Mouse (Mus musculus) limb, embryonic 13.5 days (tissue): ENCODE measurements around the gene Bpifb1. TPM values are rescaled to one million over a fixed set of nuclear protein-coding genes. Genes with fewer than 3 reads are reported as not detected.

Source experiments
- ATAC-seq: fragments of 200-750 bp; cut with Nextera tagmentation; 2 replicates; pipeline ENCODE4 v1.8.0; 2017; ENCODE audit warnings: low read depth, moderate number of reproducible peaks, moderate TSS enrichment; ENCODE audit not compliant: low FRiP score
- H3K27ac ChIP-seq: fragments of 300-500 bp; sonication (generic); 2 replicates; pipeline ENCODE4 v1.5.1; 2015; ENCODE audit warnings: inconsistent platforms, mild to moderate bottlenecking, moderate library complexity
- H3K27me3 ChIP-seq: fragments of 300-500 bp; sonication (generic); 2 replicates; pipeline ENCODE4 v1.6.1; 2015; ENCODE audit warnings: mild to moderate bottlenecking, inconsistent platforms
- H3K36me3 ChIP-seq: fragments of 300-500 bp; sonication (generic); 2 replicates; pipeline ENCODE4 v1.6.1; 2015; ENCODE audit warnings: inconsistent platforms, mild to moderate bottlenecking, moderate library complexity
- H3K4me1 ChIP-seq: fragments of 300-500 bp; sonication (generic); 2 replicates; pipeline ENCODE4 v1.6.1; 2015; ENCODE audit warnings: inconsistent platforms
- H3K4me2 ChIP-seq: fragments of 300-500 bp; sonication (generic); replicated peaks from 2 replicates; pipeline ENCODE4 v1.6.1; 2015; ENCODE audit warnings: inconsistent platforms, mild to moderate bottlenecking, moderate library complexity
- H3K4me3 ChIP-seq: fragments of 300-500 bp; sonication (generic); 2 replicates; pipeline ENCODE4 v1.5.1; 2015; ENCODE audit warnings: moderate library complexity, mild to moderate bottlenecking, inconsistent platforms
- H3K9ac ChIP-seq: fragments of 300-500 bp; sonication (generic); 2 replicates; pipeline ENCODE4 v1.6.1; 2015; ENCODE audit warnings: mild to moderate bottlenecking, inconsistent platforms
- H3K9me3 ChIP-seq: fragments of 300-500 bp; sonication (generic); 2 replicates; pipeline ENCODE4 v1.6.1; 2016; ENCODE audit warnings: inconsistent platforms
- WGBS: fragments of 180-500 bp; shearing (Covaris S2); methylation state at CpG from one replicate; pipeline ENCODE4 v1.1.7; 2015; 5-methylcytosine and 5-hydroxymethylcytosine counted together
- polyA plus RNA-seq: library from polyadenylated mRNA; unstranded; fragments of >200 nt; fragmentation: Nextera tagmentation; extraction: Ambion mirVana; gene quantifications from 2 replicates; pipeline ENCODE4 v1.2.1, GENCODE M21; 2015

The Bpifb1 gene
- polyA plus RNA-seq, 1 experiment from 2014 or later, result not detected

GRCm38 (mm10) chr2:154185748-154186147, 4.9 kb upstream of the Bpifb1 start:
- H3K4me3 ChIP-seq, result no peak overlapping the region
- WGBS, result 83% methylated on average over 3 of the region's 3 CpGs
- H3K27ac ChIP-seq, result no peak overlapping the region
- H3K4me1 ChIP-seq, result no peaks in the 10 kb centered on the region
- H3K9me3 ChIP-seq, result no peaks in the 10 kb centered on the region
- no peaks in the 10 kb centered on the region for H3K36me3 ChIP-seq
- ATAC-seq, result no peak
- no peak overlapping the region for H3K4me2 ChIP-seq
- no peaks in the 10 kb centered on the region for H3K27me3 ChIP-seq
- H3K9ac ChIP-seq, result no peak overlapping the region

DNA sequence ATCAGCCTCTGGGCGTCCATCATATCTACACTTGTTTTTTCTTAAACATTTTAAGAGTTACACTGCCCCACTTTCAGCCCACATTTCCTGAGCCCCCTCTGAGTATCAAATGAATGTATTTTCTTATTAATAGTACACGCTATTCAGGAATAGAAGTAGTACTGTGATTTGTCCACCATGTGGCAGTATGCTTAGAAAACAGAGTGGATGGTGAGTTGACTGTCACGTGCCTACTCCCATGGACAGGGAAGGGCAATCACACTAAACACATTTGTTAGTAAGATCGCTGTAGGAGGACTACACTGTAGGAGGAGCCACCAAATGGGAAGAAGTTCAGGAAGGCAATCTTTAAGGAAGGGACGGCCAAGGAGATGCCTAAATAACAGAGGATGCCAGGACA, 3.1 kb upstream of the Bpifb1 start:
- no peaks in the 10 kb centered on the region for H3K27me3 ChIP-seq
- no peaks in the 10 kb centered on the region for H3K9me3 ChIP-seq
- no peak overlapping the region for H3K9ac ChIP-seq
- H3K4me3 ChIP-seq, result no peak overlapping the region
- no peaks in the 10 kb centered on the region for H3K36me3 ChIP-seq
- ATAC-seq, result no peak
- H3K27ac ChIP-seq, result no peak overlapping the region
- WGBS, result 34% methylated on average over 5 of the region's 5 CpGs
- H3K4me1 ChIP-seq, result no peaks in the 10 kb centered on the region
- no peak overlapping the region for H3K4me2 ChIP-seq

- no peak overlapping the region for H3K4me2 ChIP-seq
- no peaks in the 10 kb centered on the region for H3K36me3 ChIP-seq
- H3K9ac ChIP-seq, result no peak overlapping the region
- no peak for ATAC-seq
- no peaks in the 10 kb centered on the region for H3K27me3 ChIP-seq
- H3K4me3 ChIP-seq, result no peak overlapping the region
- H3K27ac ChIP-seq, result no peak overlapping the region
- WGBS, result 69% methylated on average over 7 of the region's 7 CpGs
- H3K9me3 ChIP-seq, result no peaks in the 10 kb centered on the region
- H3K4me1 ChIP-seq, result no peaks in the 10 kb centered on the region
Measured at GRCm38 (mm10) chr2:154189877-154190434, 662 bp upstream of the Bpifb1 start.

DNA sequence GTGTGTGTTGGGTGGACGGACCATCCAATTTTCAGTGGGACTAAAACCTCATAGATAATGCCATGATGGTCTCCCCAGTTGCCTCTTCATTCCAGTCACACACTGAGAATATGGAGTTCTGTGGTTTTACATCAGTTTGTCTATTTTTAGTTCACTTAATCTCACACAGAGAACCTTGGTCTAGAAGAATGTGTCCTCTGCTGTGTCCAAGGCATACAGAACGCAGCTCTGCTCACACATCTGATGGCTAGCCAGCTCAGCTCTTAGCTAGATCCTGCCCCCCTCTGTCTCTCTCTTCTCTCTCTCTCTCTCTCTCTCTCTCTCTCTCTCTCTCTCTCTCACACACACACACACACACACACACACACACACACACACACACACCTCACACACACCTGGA, 1.5 kb downstream of the Bpifb1 start:
- Histone ChIP-seq H3K36me3 (no peaks in the 10 kb centered on the region), H3K27me3 (no peaks in the 10 kb centered on the region), H3K9me3 (no peaks in the 10 kb centered on the region), H3K4me2 (no peak overlapping the region), H3K4me1 (no peaks in the 10 kb centered on the region), H3K27ac (no peak overlapping the region), H3K9ac (no peak overlapping the region), H3K4me3 (no peak overlapping the region)
- WGBS, result 63% methylated on average over 2 of the region's 2 CpGs
- no peak for ATAC-seq

- WGBS, result 88% methylated on average over 4 of the region's 4 CpGs
- H3K36me3 ChIP-seq, result no peaks in the 10 kb centered on the region
Measured at GRCm38 (mm10) chr2:154193071-154193470, 2.5 kb downstream of the Bpifb1 start.

GRCm38 (mm10) chr2:154193994-154194504, 3.4 kb downstream of the Bpifb1 start:
- no peaks in the 10 kb centered on the region for H3K9me3 ChIP-seq
- H3K27ac ChIP-seq, result no peak overlapping the region
- no peak for ATAC-seq
- H3K4me2 ChIP-seq, result no peak overlapping the region
- no peaks in the 10 kb centered on the region for H3K27me3 ChIP-seq
- no peak overlapping the region for H3K9ac ChIP-seq
- no peaks in the 10 kb centered on the region for H3K36me3 ChIP-seq
- 76% methylated on average over 5 of the region's 5 CpGs for WGBS
- H3K4me1 ChIP-seq, result no peaks in the 10 kb centered on the region
- no peak overlapping the region for H3K4me3 ChIP-seq

More at GRCm38 (mm10) chr2:154193071-154193470, 2.5 kb downstream of the Bpifb1 start:
- Histone ChIP-seq H3K27ac (no peak overlapping the region), H3K9ac (no peak overlapping the region), H3K4me2 (no peak overlapping the region), H3K27me3 (no peaks in the 10 kb centered on the region), H3K9me3 (no peaks in the 10 kb centered on the region), H3K4me3 (no peak overlapping the region), H3K4me1 (no peaks in the 10 kb centered on the region)
- no peak for ATAC-seq

DNA sequence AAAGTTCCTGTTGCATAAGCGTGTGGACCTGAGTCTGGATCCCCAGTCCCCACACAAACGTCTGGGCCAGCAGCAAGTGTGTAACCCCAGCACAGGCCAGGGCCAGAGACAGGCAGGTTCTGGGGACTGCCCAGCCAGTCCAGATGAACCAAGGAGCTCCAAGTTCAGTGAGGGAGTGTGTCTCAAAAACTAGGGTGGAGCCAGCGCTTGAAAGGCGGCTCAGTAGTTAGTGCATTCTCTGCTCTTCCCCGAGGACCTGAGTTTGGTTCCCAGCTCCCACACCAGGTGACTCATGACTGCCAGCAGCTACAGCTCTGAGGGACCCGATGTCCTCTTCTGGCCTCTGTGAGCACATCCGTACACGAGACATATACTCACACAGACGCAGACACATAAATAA, 6.4 kb downstream of the Bpifb1 start:
- H3K4me1 ChIP-seq, result no peaks in the 10 kb centered on the region
- no peaks in the 10 kb centered on the region for H3K36me3 ChIP-seq
- H3K9me3 ChIP-seq, result no peaks in the 10 kb centered on the region
- no peak overlapping the region for H3K9ac ChIP-seq
- no peak overlapping the region for H3K27ac ChIP-seq
- no peak overlapping the region for H3K4me3 ChIP-seq
- no peak for ATAC-seq
- no peaks in the 10 kb centered on the region for H3K27me3 ChIP-seq
- H3K4me2 ChIP-seq, result no peak overlapping the region
- 91% methylated on average over 9 of the region's 9 CpGs for WGBS

GRCm38 (mm10) chr2:154204630-154205029, 14.0 kb downstream of the Bpifb1 start:
- H3K27ac ChIP-seq, result no peak overlapping the region
- ATAC-seq, result no peak
- H3K4me1 ChIP-seq, result no peaks in the 10 kb centered on the region
- WGBS, result 87% methylated on average over 4 of the region's 4 CpGs
- H3K9me3 ChIP-seq, result no peaks in the 10 kb centered on the region
- no peaks in the 10 kb centered on the region for H3K36me3 ChIP-seq
- no peak overlapping the region for H3K4me3 ChIP-seq
- no peak overlapping the region for H3K9ac ChIP-seq
- no peaks in the 10 kb centered on the region for H3K27me3 ChIP-seq
- no peak overlapping the region for H3K4me2 ChIP-seq

DNA sequence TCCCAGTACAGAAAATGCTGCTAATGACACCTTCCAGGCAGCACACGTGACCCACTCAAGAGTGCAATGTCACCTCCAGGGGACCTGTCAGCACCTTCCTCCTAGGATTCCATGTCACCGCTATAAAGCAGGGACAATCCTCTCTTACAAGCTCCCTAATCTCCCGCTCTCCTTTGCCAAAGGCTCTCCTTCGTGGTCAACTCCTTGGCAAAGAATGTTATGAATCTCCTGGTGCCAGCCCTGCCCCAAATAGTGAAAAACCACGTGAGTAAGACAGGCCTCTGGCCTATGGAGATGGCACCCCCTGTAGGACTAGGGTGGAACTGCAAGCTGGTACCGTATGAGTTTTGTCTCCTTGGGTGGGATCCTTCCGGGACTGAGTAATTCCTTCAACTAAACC, 16.3 kb downstream of the Bpifb1 start:
- Histone ChIP-seq H3K27me3 (no peaks in the 10 kb centered on the region), H3K36me3 (no peaks in the 10 kb centered on the region), H3K4me1 (no peaks in the 10 kb centered on the region), H3K4me2 (no peak overlapping the region), H3K4me3 (no peak overlapping the region), H3K9ac (no peak overlapping the region), H3K27ac (no peak overlapping the region), H3K9me3 (no peaks in the 10 kb centered on the region)
- no peak for ATAC-seq
- 60% methylated on average over 7 of the region's 7 CpGs for WGBS

DNA sequence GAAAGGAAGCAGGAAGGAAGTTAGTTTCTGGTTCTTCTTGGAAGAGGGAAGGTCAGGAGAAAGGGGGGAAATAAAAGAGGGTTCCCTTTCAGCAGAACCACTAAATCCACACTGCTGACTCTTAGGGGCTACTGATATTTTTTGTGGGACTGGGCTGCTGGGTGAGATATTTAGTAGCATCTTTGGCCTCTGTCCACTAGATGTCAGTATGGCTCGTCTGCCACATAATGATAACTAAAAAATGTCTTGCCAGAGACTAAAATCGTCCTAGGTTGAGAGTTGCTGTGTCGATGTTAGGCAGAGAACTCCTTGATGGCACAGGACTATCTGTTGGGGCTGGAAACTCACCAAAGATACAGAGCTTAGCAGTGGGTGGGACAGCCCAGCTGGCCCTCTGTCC, 18.5 kb downstream of the Bpifb1 start:
- Histone ChIP-seq H3K4me2 (no peak overlapping the region), H3K9me3 (no peaks in the 10 kb centered on the region), H3K4me1 (no peaks in the 10 kb centered on the region), H3K9ac (no peak overlapping the region), H3K27ac (no peak overlapping the region), H3K36me3 (no peaks in the 10 kb centered on the region), H3K27me3 (no peaks in the 10 kb centered on the region), H3K4me3 (no peak overlapping the region)
- no peak for ATAC-seq
- WGBS, result 19% methylated on average over 3 of the region's 3 CpGs

DNA sequence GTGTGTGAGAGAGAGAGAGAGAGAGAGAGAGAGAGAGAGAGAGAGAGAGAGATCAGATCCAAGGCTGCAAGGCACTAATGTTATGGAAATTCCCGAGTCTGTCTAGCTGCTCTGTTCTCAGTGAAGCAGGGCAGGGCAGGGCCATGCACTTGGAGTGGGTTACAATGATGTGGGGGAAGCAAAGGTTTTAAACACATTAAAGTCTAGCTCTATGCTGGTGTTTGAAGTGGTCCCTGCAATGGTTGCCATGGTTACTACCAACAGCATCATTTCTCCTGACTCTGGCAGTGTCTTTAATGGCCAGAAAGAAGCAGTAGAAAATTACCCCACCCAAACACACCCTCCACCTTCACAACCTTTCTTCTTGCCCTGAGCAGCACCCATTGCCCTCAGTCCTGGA, 20.5 kb downstream of the Bpifb1 start:
- H3K9me3 ChIP-seq, result no peaks in the 10 kb centered on the region
- no peak for ATAC-seq
- no peaks in the 10 kb centered on the region for H3K27me3 ChIP-seq
- no peak overlapping the region for H3K4me3 ChIP-seq
- H3K4me2 ChIP-seq, result no peak overlapping the region
- H3K27ac ChIP-seq, result no peak overlapping the region
- 14% methylated on average over 1 of the region's 1 CpGs for WGBS
- no peaks in the 10 kb centered on the region for H3K36me3 ChIP-seq
- no peak overlapping the region for H3K9ac ChIP-seq
- H3K4me1 ChIP-seq, result no peaks in the 10 kb centered on the region

DNA sequence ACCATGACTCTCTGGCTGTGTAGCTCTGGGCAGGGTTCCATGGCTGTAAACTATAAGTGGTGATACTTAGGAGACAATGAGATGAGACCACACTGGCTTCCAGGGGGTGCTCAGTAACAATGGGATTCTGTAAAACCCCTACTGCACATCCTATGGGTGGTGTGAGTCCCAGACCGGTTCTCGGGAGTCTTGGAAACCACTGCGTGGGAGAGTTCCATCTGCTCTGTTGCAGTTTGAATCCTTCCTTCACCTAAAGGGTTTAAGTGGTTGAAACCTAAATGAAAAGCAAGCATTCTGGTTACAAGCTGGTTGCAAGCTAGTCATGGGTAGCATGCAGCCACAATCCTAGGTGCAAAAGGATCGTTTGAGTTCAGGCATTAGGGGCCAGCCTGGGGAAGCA, 21.3 kb downstream of the Bpifb1 start:
- no peak overlapping the region for H3K4me3 ChIP-seq
- no peak overlapping the region for H3K4me2 ChIP-seq
- H3K27me3 ChIP-seq, result no peaks in the 10 kb centered on the region
- no peaks in the 10 kb centered on the region for H3K9me3 ChIP-seq
- H3K4me1 ChIP-seq, result no peaks in the 10 kb centered on the region
- H3K9ac ChIP-seq, result no peak overlapping the region; the same call in 1 of the 2 replicates
- no peaks in the 10 kb centered on the region for H3K36me3 ChIP-seq
- 74% methylated on average over 4 of the region's 4 CpGs for WGBS
- ATAC-seq, result no peak
- H3K27ac ChIP-seq, result no peak overlapping the region

- WGBS, result 18% methylated on average over 5 of the region's 5 CpGs
- H3K27ac ChIP-seq, result no peak overlapping the region
- H3K4me1 ChIP-seq, result no peaks in the 10 kb centered on the region
- no peaks in the 10 kb centered on the region for H3K36me3 ChIP-seq
- H3K9me3 ChIP-seq, result no peaks in the 10 kb centered on the region
- no peak overlapping the region for H3K9ac ChIP-seq
- H3K4me3 ChIP-seq, result no peak overlapping the region
- H3K4me2 ChIP-seq, result no peak overlapping the region
- no peak for ATAC-seq
- H3K27me3 ChIP-seq, result no peaks in the 10 kb centered on the region
Measured at GRCm38 (mm10) chr2:154215191-154215590, 24.6 kb downstream of the Bpifb1 start.
